Mouse (Mus musculus) gonadal fat pad, adult 2 months (tissue): Measurements from ENCODE around the gene Inpp5b. TPM values are rescaled to one million over a fixed set of nuclear protein-coding genes. Genes with fewer than 3 reads are reported as not detected.

ENCODE experiments used
- DNase-seq: peaks from one replicate; pipeline ENCODE4 v3.0.0-alpha.2; 2012; ENCODE audit warnings: low read depth
- polyA plus RNA-seq: library from polyadenylated mRNA; depleted of rRNA; stranded (reverse); fragments of >200 nt; gene quantifications from 2 replicates; pipeline ENCODE4 v1.2.3, GENCODE M21; 2012; rRNA removed

The Inpp5b gene
- polyA plus RNA-seq, 1 experiment = 31.5 TPM

DNA sequence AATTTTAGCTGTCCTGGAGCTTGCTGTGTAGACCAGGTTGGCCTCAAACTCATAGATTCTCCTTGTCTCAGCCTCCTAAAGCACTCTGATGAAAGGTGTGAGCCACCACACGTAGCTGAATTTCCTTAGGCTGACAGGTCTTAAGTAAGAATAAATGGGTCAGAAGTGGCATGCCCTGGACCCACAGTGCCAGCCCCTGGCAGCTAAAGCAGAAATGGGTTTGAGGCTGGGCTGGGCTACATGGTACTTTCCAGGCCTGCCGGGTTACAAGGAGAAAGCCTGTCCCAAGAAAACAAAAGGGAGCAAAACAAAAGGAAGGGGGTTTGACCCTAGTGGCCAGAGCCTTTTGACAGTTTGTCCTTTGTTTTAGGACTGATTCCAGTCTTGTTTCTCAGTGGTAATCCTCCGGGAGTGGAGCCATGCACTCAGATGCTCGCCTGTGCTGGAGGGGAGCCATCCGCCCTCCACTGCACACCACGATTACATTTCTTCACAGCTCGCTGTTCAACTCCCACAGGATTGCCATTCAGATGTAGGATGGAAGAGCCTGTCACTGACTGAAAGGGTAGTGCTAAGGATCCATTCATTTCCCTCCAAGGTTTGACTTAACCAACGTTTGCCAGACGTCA is 69.8 kb downstream of the Inpp5b start:
- peak; percentile 65 for DNase-seq

GRCm38 (mm10) chr4:124815901-124816300 is 74.3 kb downstream of the Inpp5b start:
- DNase-seq = no peak

- DNase-seq = no peak
Measured at GRCm38 (mm10) chr4:124817803-124818202, 76.2 kb downstream of the Inpp5b start.

GRCm38 (mm10) chr4:124818832-124819231 is 77.2 kb downstream of the Inpp5b start:
- DNase-seq = no peak

GRCm38 (mm10) chr4:124824967-124825366 is 83.3 kb downstream of the Inpp5b start:
- no peak for DNase-seq

DNA sequence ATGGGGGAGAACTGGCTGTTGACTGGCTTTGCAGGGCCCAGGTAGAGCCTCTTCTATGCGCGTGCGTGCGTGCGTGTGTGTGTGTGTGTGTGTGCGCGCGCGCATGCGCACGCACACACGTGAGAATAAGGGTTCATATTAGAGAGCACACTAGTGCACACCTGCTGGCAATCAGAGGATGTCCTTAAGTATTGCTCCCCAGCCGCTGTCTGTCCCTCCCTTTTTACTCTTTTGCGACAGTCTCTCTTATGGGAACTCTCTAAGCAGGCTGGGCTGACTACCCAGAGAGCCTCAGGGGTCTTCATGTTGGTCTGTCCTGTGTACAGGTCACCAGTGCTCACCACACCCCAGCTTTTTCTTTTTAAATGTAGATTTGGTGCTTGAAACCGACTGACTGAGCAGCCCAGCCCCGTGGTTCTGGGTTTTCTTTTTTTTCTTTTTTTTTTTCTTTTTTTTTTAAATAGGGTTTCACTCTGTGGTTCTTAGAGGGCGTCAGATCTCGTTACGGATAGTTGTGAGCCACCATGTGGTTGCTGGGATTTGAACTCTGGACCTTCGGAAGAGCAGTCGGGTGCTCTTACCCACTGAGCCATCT is 83.8 kb downstream of the Inpp5b start:
- DNase-seq = no peak

- DNase-seq = no peak
Measured at GRCm38 (mm10) chr4:124829671-124830070, 88.0 kb downstream of the Inpp5b start.

- DNase-seq = no peak
Measured at GRCm38 (mm10) chr4:124832796-124833195, 91.1 kb downstream of the Inpp5b start.

GRCm38 (mm10) chr4:124838035-124838700 is 96.5 kb downstream of the Inpp5b start:
- no peak for DNase-seq

DNA sequence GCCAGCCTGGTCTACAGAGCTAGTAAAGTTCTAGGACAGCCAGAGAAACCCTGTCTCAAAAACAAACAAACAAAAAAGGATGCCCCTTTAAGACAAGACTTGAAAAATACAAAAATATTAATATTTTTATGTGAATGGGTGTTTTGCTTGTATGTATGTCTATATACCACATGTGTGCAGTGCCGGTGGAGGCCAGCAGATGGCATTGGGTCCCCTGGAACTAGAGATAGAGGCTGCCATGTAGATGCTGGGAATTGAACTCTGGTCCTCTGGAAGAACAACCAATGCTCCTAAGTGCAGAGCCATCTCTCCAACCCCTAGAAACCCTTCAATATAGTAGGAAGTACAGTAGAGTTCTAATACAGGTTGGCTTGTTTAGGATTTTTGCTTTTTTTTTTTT is 99.3 kb downstream of the Inpp5b start:
- DNase-seq = no peak

GRCm38 (mm10) chr4:124843493-124843892 is 101.8 kb downstream of the Inpp5b start:
- DNase-seq = no peak

DNA sequence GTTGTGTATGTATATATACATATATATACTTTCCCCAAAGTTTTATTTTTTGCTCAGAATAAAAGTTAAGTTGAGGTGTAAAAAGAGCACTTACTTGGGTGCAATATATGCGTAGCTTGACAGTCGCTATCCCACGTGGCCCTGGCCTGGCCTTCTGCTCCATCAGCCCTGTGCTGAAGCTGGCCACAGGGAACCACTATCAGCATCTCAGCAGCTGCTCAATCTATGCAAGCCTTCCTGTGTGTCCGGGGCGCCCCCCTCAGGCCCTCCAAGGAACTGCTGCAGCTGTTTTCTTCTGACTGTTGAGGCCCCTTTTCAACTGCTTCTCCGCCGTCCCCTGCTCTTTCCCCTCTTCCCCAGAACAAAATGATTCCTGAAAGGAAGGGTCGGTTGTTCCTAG is 105.9 kb downstream of the Inpp5b start:
- DNase-seq = no peak

GRCm38 (mm10) chr4:124849631-124850260 is 108.1 kb downstream of the Inpp5b start:
- DNase-seq = no peak

DNA sequence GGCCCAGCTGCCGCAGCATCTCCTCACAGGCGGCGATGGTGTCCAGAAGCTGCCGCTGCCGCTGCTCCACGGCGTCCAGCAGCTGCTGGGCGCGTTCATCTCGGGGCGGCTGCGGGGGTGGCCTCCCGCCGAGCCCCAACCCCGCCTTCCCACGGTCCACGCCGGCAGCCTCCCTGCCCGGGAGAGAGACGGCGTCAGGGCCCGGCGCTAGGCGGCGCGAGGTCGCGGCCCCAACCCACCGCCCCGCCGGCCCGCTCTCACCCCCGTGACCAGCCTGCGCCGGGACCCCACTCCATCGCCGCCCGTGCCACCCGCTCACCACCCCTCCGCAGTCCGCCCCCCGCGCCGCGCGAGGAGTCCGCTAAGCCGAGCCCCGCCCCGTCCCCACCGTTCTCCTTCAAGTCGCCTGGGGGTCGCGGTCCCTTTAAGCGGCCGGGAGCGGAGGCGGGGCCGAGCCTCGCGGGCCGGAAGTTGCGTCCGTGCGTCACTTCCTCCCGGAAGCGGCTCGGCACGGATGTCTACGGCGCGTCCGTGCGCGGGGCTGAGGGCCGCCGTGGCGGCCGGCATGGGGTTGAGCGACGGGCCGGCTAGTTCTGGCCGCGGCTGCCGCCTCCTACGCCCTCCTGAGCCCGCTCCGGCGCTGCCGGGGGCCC is 108.7 kb downstream of the Inpp5b start, which contains the start of gene Yrdc:
Gene Yrdc, plus strand, starts transcription at position 419 of the 653 bp plus-strand sequence.
- DNase-seq = no peak

Other genes with a start within 250 kb of the Inpp5b start
- gene 3100002H09Rik, start 131.0 kb upstream of the Inpp5b start, polyA plus RNA-seq = not detected in 2 replicates
- gene Pou3f1, start 85.0 kb upstream of the Inpp5b start, polyA plus RNA-seq = 4.4 and 9.5 TPM in 2 replicates
- 5.8 and 7.3 TPM in 2 replicates for gene Utp11, start 48.2 kb upstream of the Inpp5b start, polyA plus RNA-seq
- gene Fhl3, start 41.1 kb upstream of the Inpp5b start, polyA plus RNA-seq = 7.7 and 14.1 TPM in 2 replicates
- 14.4 and 16.2 TPM in 2 replicates for gene Sf3a3, start 27.1 kb upstream of the Inpp5b start, polyA plus RNA-seq
- gene Mtf1, start 60.3 kb downstream of the Inpp5b start, polyA plus RNA-seq = 6.1 and 6.2 TPM in 2 replicates
- gene Yrdc, start 108.8 kb downstream of the Inpp5b start, polyA plus RNA-seq = 33.8 and 49.5 TPM in 2 replicates
- gene 1110065P20Rik, start 109.3 kb downstream of the Inpp5b start, polyA plus RNA-seq = 76.3 and 77.6 TPM in 2 replicates
- 0.19 and 0.23 TPM in 2 replicates for gene Maneal, start 120.3 kb downstream of the Inpp5b start, polyA plus RNA-seq
- 0.04 TPM in 1 of 2 replicates, not detected in the other for gene Epha10, start 139.0 kb downstream of the Inpp5b start, polyA plus RNA-seq
- gene 9930104L06Rik, start 195.2 kb downstream of the Inpp5b start, polyA plus RNA-seq = 13.3 and 14.8 TPM in 2 replicates
- gene Cdca8, start 197.5 kb downstream of the Inpp5b start, polyA plus RNA-seq = 2.4 and 2.5 TPM in 2 replicates
- gene Rspo1, start 244.6 kb downstream of the Inpp5b start, polyA plus RNA-seq = 18.3 and 27.2 TPM in 2 replicates